Mouse (Mus musculus) heart, postnatal 10 days (tissue): ENCODE results near the gene Nlgn3. TPM values are rescaled to one million over a fixed set of nuclear protein-coding genes. Genes with fewer than 3 reads are reported as not detected.

Experiments used
- DNase-seq, 2 experiments: peaks; one replicate each; pipeline ENCODE4 v3.0.0; 2021
- intact Hi-C: fragments of 180-260 bp; cut with DNase I; formaldehyde crosslinking; loops from one replicate; pipeline ENCODE4 v1.15.1; 2025
- total RNA-seq, 2 experiments: library from RNA; stranded (reverse); gene quantifications; 2 replicates each; pipeline ENCODE4 v1.2.3; 2021

Nlgn3 gene
- total RNA-seq, 2 experiments from 2014 or later = 0.77 to 0.86 TPM

- intact Hi-C loops = no loop called here
- DNase-seq = no peak
Measured at GRCm38 (mm10) chrX:101370573-101370972, 71.6 kb downstream of the Nlgn3 start.

- intact Hi-C loops = no loop called here
Measured at GRCm38 (mm10) chrX:101372946-101373345, 74.0 kb downstream of the Nlgn3 start.

More at GRCm38 (mm10) chrX:101372946-101373345, 74.0 kb downstream of the Nlgn3 start:
- DNase-seq = no peak

Other genes starting within 250 kb of the Nlgn3 start
- gene Tex11, start 239.5 kb upstream of the Nlgn3 start, total RNA-seq = under 1 TPM; 0.35 to 0.53 TPM
- gene Slc7a3, start 213.1 kb upstream of the Nlgn3 start, total RNA-seq = not detected
- gene Snx12, start 76.6 kb upstream of the Nlgn3 start, total RNA-seq = 10 to 100 TPM; 46.9 to 48.0 TPM
- 10 to 100 TPM; 30.7 to 35.0 TPM for gene Foxo4, start 44.6 kb upstream of the Nlgn3 start, total RNA-seq
- gene Gm614, start 35.2 kb upstream of the Nlgn3 start, total RNA-seq = under 1 TPM; 0.36 to 0.62 TPM
- 10 to 100 TPM; 16.8 to 21.4 TPM for gene Il2rg, start 30.9 kb upstream of the Nlgn3 start, total RNA-seq
- gene Gm20489, start 30.1 kb upstream of the Nlgn3 start, total RNA-seq = not detected
- gene Med12, start 25.1 kb upstream of the Nlgn3 start, total RNA-seq = 10 to 100 TPM; 26.8 to 29.4 TPM
- gene Gjb1, start 77.2 kb downstream of the Nlgn3 start, total RNA-seq = not detected
- gene Zmym3, start 121.7 kb downstream of the Nlgn3 start, total RNA-seq = 10 to 100 TPM; 23.7 to 31.0 TPM
- 100 to 1,000 TPM; 134 to 135 TPM for gene Nono, start 130.2 kb downstream of the Nlgn3 start, total RNA-seq
- 100 to 1,000 TPM; 180 to 204 TPM for gene Itgb1bp2, start 149.9 kb downstream of the Nlgn3 start, total RNA-seq
- gene Taf1, start 233.6 kb downstream of the Nlgn3 start, total RNA-seq = 10 to 100 TPM; 18.9 to 22.0 TPM